Mouse (Mus musculus) lung, embryonic 15.5 days (tissue): ENCODE measurements around the gene Ece2. TPM values are rescaled to one million over a fixed set of nuclear protein-coding genes. Genes with fewer than 3 reads are reported as not detected.
"Not testable (repeated sequence)": the region's sequence is repeated elsewhere in the genome, so short reads cannot be mapped to it uniquely, and the experiment has no call there.

Experiments
- ATAC-seq: fragments of 200-750 bp; cut with Nextera tagmentation; 2 replicates; pipeline ENCODE4 v1.8.0; 2017; ENCODE audit warnings: moderate number of reproducible peaks, borderline replicate concordance; ENCODE audit not compliant: low FRiP score, low TSS enrichment; ENCODE audit errors: extremely low read depth
- H3K27ac ChIP-seq: fragments of 300-500 bp; sonication (generic); 2 replicates; pipeline ENCODE4 v1.5.1; 2015; ENCODE audit warnings: moderate library complexity, mild to moderate bottlenecking, inconsistent platforms
- H3K27me3 ChIP-seq: fragments of 300-500 bp; sonication (generic); 2 replicates; pipeline ENCODE4 v1.6.1; 2015; ENCODE audit warnings: inconsistent platforms
- H3K36me3 ChIP-seq: fragments of 300-500 bp; sonication (generic); 2 replicates; pipeline ENCODE4 v1.6.1; 2015; ENCODE audit warnings: inconsistent platforms
- H3K4me1 ChIP-seq: fragments of 300-500 bp; sonication (generic); 2 replicates; pipeline ENCODE4 v1.6.1; 2015; ENCODE audit warnings: inconsistent platforms
- H3K4me2 ChIP-seq: fragments of 300-500 bp; sonication (generic); 2 replicates; pipeline ENCODE4 v1.6.1; 2015; ENCODE audit warnings: inconsistent platforms, mild to moderate bottlenecking, moderate library complexity
- H3K4me3 ChIP-seq: fragments of 300-500 bp; sonication (generic); 2 replicates; pipeline ENCODE4 v1.5.1; 2015; ENCODE audit warnings: mild to moderate bottlenecking, inconsistent platforms
- H3K9ac ChIP-seq: fragments of 300-500 bp; sonication (generic); 2 replicates; pipeline ENCODE4 v1.6.1; 2015; ENCODE audit warnings: inconsistent platforms
- H3K9me3 ChIP-seq: fragments of 300-500 bp; sonication (generic); 2 replicates; pipeline ENCODE4 v1.6.1; 2016; ENCODE audit warnings: inconsistent platforms
- WGBS: fragments of 180-500 bp; shearing (Covaris S2); methylation state at CpG from one replicate; pipeline ENCODE4 v1.1.7; 2015; 5-methylcytosine and 5-hydroxymethylcytosine counted together
- polyA plus RNA-seq: library from polyadenylated mRNA; unstranded; fragments of >200 nt; fragmentation: Nextera tagmentation; extraction: Ambion mirVana; gene quantifications from 2 replicates; pipeline ENCODE4 v1.2.1, GENCODE M21; 2015

Gene Ece2
- polyA plus RNA-seq, 1 experiment from 2014 or later, result 3.2 TPM

DNA sequence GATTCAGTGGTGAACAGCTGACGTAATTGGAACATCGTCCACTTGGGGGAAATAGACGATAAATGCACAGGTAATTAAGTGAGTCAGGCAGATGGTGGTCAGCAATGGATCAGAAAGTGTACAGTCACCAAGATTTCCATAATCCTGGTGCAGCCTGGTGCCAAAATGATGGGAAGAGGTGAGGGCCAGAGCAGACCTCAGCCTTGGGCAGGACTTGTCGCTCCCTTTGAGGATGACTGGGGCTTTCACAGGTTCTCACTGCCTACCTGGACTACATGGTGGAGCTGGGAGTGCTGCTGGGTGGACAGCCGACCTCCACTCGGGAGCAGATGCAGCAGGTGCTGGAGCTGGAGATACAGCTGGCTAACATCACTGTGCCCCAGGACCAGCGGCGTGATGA lies 7.8 kb downstream of the Ece2 start:
- Histone ChIP-seq H3K4me1 (no peaks in the 10 kb centered on the region), H3K9ac (no peak overlapping the region), H3K9me3 (no peaks in the 10 kb centered on the region), H3K4me2 (no peak overlapping the region), H3K27ac (no peak overlapping the region), H3K36me3 (no peaks in the 10 kb centered on the region), H3K4me3 (no peak overlapping the region), H3K27me3 (no peaks in the 10 kb centered on the region)
- ATAC-seq, result no peak
- 68% methylated on average over 8 of the region's 8 CpGs for WGBS

DNA sequence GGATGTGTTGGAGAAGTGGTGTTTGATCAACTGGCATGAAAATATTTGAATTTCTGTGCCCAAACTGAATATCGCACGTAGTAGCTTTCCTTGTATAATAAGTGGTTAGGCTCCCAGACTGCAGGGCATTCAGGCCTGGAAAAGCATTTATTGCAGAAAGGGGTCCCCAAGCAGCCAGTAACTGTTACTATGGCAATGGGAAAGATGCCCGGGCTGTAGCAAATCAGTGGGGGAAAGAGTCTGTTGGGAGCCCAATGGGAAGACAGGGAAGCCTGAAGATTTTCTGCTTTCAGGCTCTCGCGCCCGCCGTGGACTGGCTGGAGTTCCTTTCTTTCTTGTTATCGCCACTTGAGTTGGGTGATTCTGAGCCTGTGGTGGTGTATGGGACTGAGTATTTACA lies 8.7 kb downstream of the Ece2 start:
- Histone ChIP-seq H3K4me2 (no peak overlapping the region), H3K4me3 (no peak overlapping the region), H3K9me3 (no peaks in the 10 kb centered on the region), H3K9ac (no peak overlapping the region), H3K4me1 (no peaks in the 10 kb centered on the region), H3K27me3 (no peaks in the 10 kb centered on the region), H3K36me3 (no peaks in the 10 kb centered on the region), H3K27ac (no peak overlapping the region)
- 71% methylated on average over 8 of the region's 8 CpGs for WGBS
- no peak for ATAC-seq

DNA sequence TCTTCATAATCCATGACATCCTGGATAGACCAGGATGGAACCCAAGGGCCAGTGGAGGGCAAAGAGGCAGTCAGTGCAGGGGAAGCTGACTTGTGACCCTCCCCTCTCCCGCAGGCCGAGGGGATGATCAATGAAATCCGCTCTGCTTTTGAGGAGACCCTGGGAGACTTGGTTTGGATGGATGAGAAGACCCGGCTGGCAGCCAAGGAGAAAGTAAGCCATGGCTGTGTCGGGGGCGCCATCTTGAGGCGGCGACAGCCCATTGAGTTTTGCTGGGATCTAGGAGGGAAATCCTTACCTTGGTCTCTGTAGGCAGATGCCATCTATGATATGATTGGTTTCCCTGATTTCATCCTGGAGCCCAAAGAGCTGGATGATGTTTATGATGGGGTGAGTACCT lies 12.5 kb downstream of the Ece2 start:
- Histone ChIP-seq H3K27me3 (no peaks in the 10 kb centered on the region), H3K9me3 (no peaks in the 10 kb centered on the region), H3K9ac (no peak overlapping the region), H3K4me1 (no peaks in the 10 kb centered on the region), H3K27ac (no peak overlapping the region), H3K36me3 (no peaks in the 10 kb centered on the region), H3K4me2 (no peak overlapping the region), H3K4me3 (no peak overlapping the region)
- ATAC-seq, result peak; percentile 59
- WGBS, result 0% methylated on average over 8 of the region's 8 CpGs

- WGBS, result 80% methylated on average over 7 of the region's 7 CpGs
- no peak overlapping the region for H3K4me3 ChIP-seq
Measured at GRCm38 (mm10) chr16:20643911-20644310, 14.3 kb downstream of the Ece2 start.

GRCm38 (mm10) chr16:20651076-20651946 lies 21.7 kb downstream of the Ece2 start, which contains the start of gene Psmd2:
Gene Psmd2 (plus strand): TSS chr16:20651652.
- Histone ChIP-seq H3K36me3 (peaks cover 26% of the 10 kb centered on the region), H3K9me3 (no peaks in the 10 kb centered on the region), H3K27me3 (no peaks in the 10 kb centered on the region), H3K4me2 (peak within 1 kb of the TSS; percentile 80), H3K27ac (peak within 1 kb of the TSS; percentile 43), H3K9ac (peak within 1 kb of the TSS; percentile 87), H3K4me3 (peak within 1 kb of the TSS; percentile 87), H3K4me1 (peaks cover 15% of the 10 kb centered on the region; the same call in 1 of the 2 replicates)
- WGBS, result 2% methylated on average over 46 of the region's 46 CpGs
- ATAC-seq, result peak; percentile 96

More at GRCm38 (mm10) chr16:20643911-20644310, 14.3 kb downstream of the Ece2 start:
- no peak overlapping the region for H3K4me2 ChIP-seq
- H3K27me3 ChIP-seq, result no peaks in the 10 kb centered on the region
- no peak overlapping the region for H3K9ac ChIP-seq
- H3K9me3 ChIP-seq, result no peaks in the 10 kb centered on the region
- no peak for ATAC-seq
- no peaks in the 10 kb centered on the region for H3K4me1 ChIP-seq
- H3K36me3 ChIP-seq, result no peaks in the 10 kb centered on the region
- no peak overlapping the region for H3K27ac ChIP-seq

DNA sequence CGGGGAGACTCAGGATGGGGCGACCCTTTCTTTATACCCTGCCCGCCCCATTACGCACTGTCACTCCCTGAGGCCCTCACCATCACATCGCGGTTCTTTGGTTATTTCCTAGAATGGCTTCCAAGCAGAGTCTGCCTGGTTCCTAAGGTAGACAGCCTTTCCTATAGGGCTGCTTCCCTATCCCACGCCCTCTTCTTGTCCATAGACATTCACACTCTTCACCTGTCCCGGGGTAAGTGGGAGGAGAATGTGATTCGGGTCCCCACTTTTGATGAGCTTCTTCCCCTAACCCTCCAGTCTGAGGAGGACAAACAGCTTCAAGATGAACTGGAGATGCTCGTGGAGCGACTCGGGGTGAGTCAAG lies 22.3 kb downstream of the Ece2 start:
- Histone ChIP-seq H3K4me1 (peaks cover 15% of the 10 kb centered on the region; the same call in 1 of the 2 replicates), H3K9me3 (no peaks in the 10 kb centered on the region), H3K27me3 (no peaks in the 10 kb centered on the region), H3K36me3 (peaks cover 32% of the 10 kb centered on the region), H3K27ac (no peak overlapping the region), H3K4me3 (peak overlapping the region; percentile 87), H3K9ac (peak overlapping the region; percentile 87), H3K4me2 (peak overlapping the region; percentile 80)
- ATAC-seq, result no peak
- 5% methylated on average over 12 of the region's 12 CpGs for WGBS

DNA sequence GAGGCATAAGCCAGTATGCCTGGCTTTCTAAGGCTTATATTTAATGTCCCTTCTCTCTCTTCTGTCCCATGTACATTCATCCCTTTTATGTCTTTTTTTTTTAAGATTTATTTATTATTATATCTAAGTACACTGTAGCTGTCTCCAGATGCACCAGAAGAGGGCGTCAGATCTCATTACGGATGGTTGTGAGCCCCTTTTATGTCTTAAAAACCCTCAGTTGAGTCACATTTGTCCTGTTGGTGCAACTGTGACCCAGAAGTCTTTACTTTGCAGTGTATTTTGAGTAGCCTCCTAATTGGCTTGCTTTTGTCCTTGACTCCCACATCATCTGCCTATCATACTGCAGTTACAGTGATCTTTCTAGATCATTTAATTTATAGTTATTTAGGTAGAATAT lies 23.7 kb downstream of the Ece2 start:
- Histone ChIP-seq H3K4me1 (peaks cover 15% of the 10 kb centered on the region; the same call in 1 of the 2 replicates), H3K9me3 (no peaks in the 10 kb centered on the region), H3K9ac (no peak overlapping the region), H3K4me3 (0 out of 2 replicates have a peak overlapping the region, but pooled peaks have one; percentile 87), H3K36me3 (peaks cover 46% of the 10 kb centered on the region), H3K27me3 (no peaks in the 10 kb centered on the region), H3K4me2 (no peak overlapping the region), H3K27ac (no peak overlapping the region)
- no peak for ATAC-seq
- WGBS, result 40% methylated on average over 2 of the region's 2 CpGs

DNA sequence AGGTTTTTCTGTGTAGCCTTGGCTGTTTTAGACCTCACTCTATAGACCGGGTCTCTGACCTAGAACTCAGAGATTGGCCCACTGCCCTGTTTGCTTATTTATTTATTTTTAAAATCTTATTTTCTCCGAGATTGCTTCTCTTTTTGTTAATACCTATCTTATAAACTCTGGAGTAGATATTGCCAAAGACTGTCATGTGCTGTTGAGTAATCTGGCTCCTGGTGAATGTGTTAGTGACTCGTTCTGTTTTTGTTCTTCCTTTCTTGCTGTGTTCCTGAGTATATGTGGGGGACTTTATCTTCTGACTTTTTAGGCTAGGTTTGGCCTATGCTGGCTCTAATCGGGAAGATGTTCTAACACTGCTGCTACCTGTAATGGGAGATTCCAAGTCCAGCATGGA lies 28.0 kb downstream of the Ece2 start:
- no peak overlapping the region for H3K4me3 ChIP-seq

DNA sequence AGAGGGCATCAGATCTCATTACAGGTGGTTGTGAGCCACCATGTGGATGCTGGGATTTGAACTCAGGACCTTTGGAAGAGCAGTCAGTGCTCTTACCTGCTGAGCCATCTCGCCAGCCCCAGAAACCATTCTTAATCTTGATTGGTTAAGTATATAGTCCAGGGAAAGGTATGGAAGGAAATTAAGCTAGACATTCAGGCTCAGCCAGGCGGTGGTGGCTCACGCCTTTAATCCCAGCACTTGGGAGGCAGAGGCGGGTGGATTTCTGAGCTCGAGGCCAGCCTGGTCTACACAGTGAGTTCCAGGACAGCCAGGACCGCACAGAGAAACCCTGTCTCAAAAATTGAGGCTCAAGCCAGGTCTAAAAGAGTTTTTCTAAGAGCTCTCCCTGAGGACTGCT lies 38.4 kb downstream of the Ece2 start, which contains the start of gene Eif4g1:
Gene Eif4g1, plus strand, starts transcription at position 301 of the 400 bp plus-strand sequence.
- not testable (repeated sequence) for H3K9me3 ChIP-seq, H3K4me2 ChIP-seq, ATAC-seq, H3K4me1 ChIP-seq, H3K4me3 ChIP-seq, H3K9ac ChIP-seq, H3K36me3 ChIP-seq, H3K27ac ChIP-seq, H3K27me3 ChIP-seq
- 91% methylated on average over 5 of the region's 6 CpGs for WGBS

More for the DNA sequence above, 28.0 kb downstream of the Ece2 start:
- Histone ChIP-seq H3K4me1 (peaks cover 6% of the 10 kb centered on the region; the same call in 1 of the 2 replicates), H3K27ac (no peak overlapping the region), H3K9ac (no peak overlapping the region), H3K9me3 (no peaks in the 10 kb centered on the region), H3K27me3 (no peaks in the 10 kb centered on the region), H3K36me3 (peaks cover 87% of the 10 kb centered on the region), H3K4me2 (no peak overlapping the region)
- ATAC-seq, result no peak
- WGBS, result 84% methylated on average over 4 of the region's 4 CpGs

- H3K27ac ChIP-seq, result no peak overlapping the region
- no peaks in the 10 kb centered on the region for H3K27me3 ChIP-seq
- ATAC-seq, result no peak
- no peak overlapping the region for H3K4me2 ChIP-seq
- peaks cover 6% of the 10 kb centered on the region; the same call in 1 of the 2 replicates for H3K36me3 ChIP-seq
- WGBS, result 83% methylated on average over 3 of the region's 3 CpGs
- H3K9ac ChIP-seq, result no peak overlapping the region
- H3K9me3 ChIP-seq, result no peaks in the 10 kb centered on the region
- H3K4me1 ChIP-seq, result peaks cover 23% of the 10 kb centered on the region
- no peak overlapping the region for H3K4me3 ChIP-seq
Measured at GRCm38 (mm10) chr16:20670291-20670690, 40.7 kb downstream of the Ece2 start.

DNA sequence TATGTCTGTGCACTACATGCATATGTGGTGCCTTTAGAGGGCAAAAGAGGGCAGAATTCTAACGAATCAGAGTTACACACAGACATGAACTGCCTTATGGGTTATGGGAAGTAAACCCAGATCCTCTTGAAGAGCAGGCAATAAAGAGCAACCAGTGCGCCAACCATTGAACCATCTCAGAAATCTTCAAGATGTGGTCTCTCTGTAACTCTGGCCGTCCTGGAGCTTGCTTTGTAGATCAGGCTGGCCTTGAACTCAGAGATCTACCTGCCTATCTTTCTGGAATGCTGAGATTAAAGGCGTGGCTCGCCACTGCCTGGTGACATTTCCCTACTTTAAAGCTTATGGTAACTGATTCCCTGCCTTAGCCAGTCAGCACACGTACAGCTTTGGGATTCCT lies 42.3 kb downstream of the Ece2 start:
- Histone ChIP-seq H3K9ac (no peak overlapping the region), H3K27ac (0 out of 2 replicates have a peak overlapping the region, but pooled peaks have one; percentile 6), H3K4me1 (peaks cover 26% of the 10 kb centered on the region), H3K4me2 (peak overlapping the region; percentile 86), H3K4me3 (peak overlapping the region; percentile 98), H3K27me3 (no peaks in the 10 kb centered on the region), H3K36me3 (peaks cover 21% of the 10 kb centered on the region), H3K9me3 (no peaks in the 10 kb centered on the region)
- no peak for ATAC-seq
- WGBS, result 21% methylated on average over 6 of the region's 6 CpGs

DNA sequence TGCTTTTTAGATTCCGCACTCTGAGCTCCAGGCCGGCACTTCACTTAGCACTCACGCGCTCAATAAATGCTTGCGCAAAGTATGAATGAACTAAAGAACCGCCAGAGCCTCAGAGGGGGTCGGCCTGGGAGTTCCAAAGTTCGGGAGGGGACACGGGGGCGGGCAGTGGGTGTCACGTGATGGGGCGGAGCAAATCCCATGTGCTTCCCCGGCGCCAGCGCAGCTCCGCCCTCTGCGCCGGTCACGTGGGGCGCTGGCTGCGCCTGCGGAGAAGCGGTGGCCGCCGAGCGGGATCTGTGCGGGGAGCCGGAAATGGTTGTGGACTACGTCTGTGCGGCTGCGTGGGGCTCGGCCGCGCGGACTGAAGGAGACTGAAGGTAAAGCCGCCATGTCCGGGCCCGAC lies 42.9 kb downstream of the Ece2 start:
- Histone ChIP-seq H3K4me1 (peaks cover 32% of the 10 kb centered on the region), H3K27me3 (no peaks in the 10 kb centered on the region), H3K4me3 (peak overlapping the region; percentile 98), H3K9ac (peak overlapping the region; percentile 93), H3K27ac (peak overlapping the region; percentile 96), H3K36me3 (peaks cover 27% of the 10 kb centered on the region), H3K9me3 (no peaks in the 10 kb centered on the region), H3K4me2 (peak overlapping the region; percentile 86)
- WGBS, result 0% methylated on average over 38 of the region's 38 CpGs
- ATAC-seq, result peak; percentile 94
